Mouse (Mus musculus) CH12.LX (cell line): ENCODE data around the gene Otud7a. TPM values are rescaled to one million over a fixed set of nuclear protein-coding genes. Genes with fewer than 3 reads are reported as not detected.
"Not testable (repeated sequence)": the region's sequence is repeated elsewhere in the genome, so short reads cannot be mapped to it uniquely, and the experiment has no call there.

ENCODE experiments used
- DNase-seq: peaks from one replicate; pipeline ENCODE4 v3.0.0-alpha.2; 2013; ENCODE audit errors: extremely low read depth
- H3K27ac ChIP-seq: 2 replicates; pipeline ENCODE4 v1.5.1; 2012; ENCODE audit warnings: low read depth, mild to moderate bottlenecking, control low read depth, moderate library complexity; ENCODE audit not compliant: insufficient read depth
- H3K27me3 ChIP-seq: replicated peaks from 2 replicates; pipeline ENCODE3; 2012; ENCODE audit warnings: inconsistent platforms
- H3K36me3 ChIP-seq, 2 experiments: replicated peaks in 1 of 2; 2 replicates each; pipeline versions ENCODE3 to v1.6.1; 2012; ENCODE audit warnings: inconsistent platforms in 1 of 2, low read length in 1 of 2, mild to moderate bottlenecking in 1 of 2, mixed read lengths in 1 of 2, moderate library complexity in 1 of 2; ENCODE audit not compliant: control insufficient read depth in 1 of 2, insufficient read depth in 1 of 2
- H3K4me1 ChIP-seq, 2 experiments: 2 replicates each; pipeline ENCODE4 v1.6.1; 2012; ENCODE audit warnings: inconsistent platforms in 1 of 2, moderate library complexity in 1 of 2; ENCODE audit not compliant: insufficient read depth in 2 of 2, control insufficient read depth in 1 of 2
- H3K4me2 ChIP-seq: 2 replicates; pipeline ENCODE4 v1.6.1; 2012; ENCODE audit warnings: low read depth, mild to moderate bottlenecking, control low read depth; ENCODE audit not compliant: poor library complexity, insufficient read depth, severe bottlenecking
- H3K4me3 ChIP-seq, 3 experiments: fragments of 150-350 bp in 1 of 3; sonication (generic) in 1 of 3; replicated peaks in 1 of 3; 2 replicates each; pipeline versions ENCODE3 to v1.5.1; 2011 to 2012; ENCODE audit warnings: low read depth in 2 of 3, low read length in 2 of 3, mild to moderate bottlenecking in 2 of 3, moderate library complexity in 2 of 3, control low read depth in 1 of 3, improper control_type of control experiment in 1 of 3, inconsistent platforms in 1 of 3, mixed read lengths in 1 of 3; ENCODE audit not compliant: poor library complexity in 1 of 3
- H3K79me2 ChIP-seq: replicated peaks from 2 replicates; pipeline ENCODE4 v1.6.1; 2012; ENCODE audit warnings: mild to moderate bottlenecking, moderate library complexity; ENCODE audit not compliant: control insufficient read depth, poor library complexity, insufficient read depth, severe bottlenecking; ENCODE audit errors: extremely low read depth
- H3K9ac ChIP-seq: 2 replicates; pipeline ENCODE4 v1.6.1; 2012; ENCODE audit warnings: low read depth, mild to moderate bottlenecking, control low read depth, moderate library complexity; ENCODE audit not compliant: insufficient read depth
- H3K9me3 ChIP-seq: replicated peaks from 2 replicates; pipeline ENCODE3; 2012; ENCODE audit warnings: low read length, inconsistent platforms, mixed read lengths
- BHLHE40 ChIP-seq: IDR thresholded peaks from 2 replicates; pipeline ENCODE4 v1.6.1; 2011; ENCODE audit warnings: mild to moderate bottlenecking, low read depth, low read length, improper control_type of control experiment
- CHD2 ChIP-seq: IDR thresholded peaks from 2 replicates; pipeline ENCODE4 v1.6.1; 2011; ENCODE audit warnings: low read length, improper control_type of control experiment
- CTCF ChIP-seq, 2 experiments: IDR thresholded peaks in 1 of 2; conservative IDR thresholded peaks in 1 of 2; 2 replicates each; pipeline ENCODE4 v1.5.1; 2011 to 2012; ENCODE audit warnings: low read depth in 2 of 2, low read length in 2 of 2, improper control_type of control experiment in 1 of 2, inconsistent platforms in 1 of 2, mild to moderate bottlenecking in 1 of 2, moderate library complexity in 1 of 2
- E2F4 ChIP-seq: IDR thresholded peaks from 2 replicates; pipeline ENCODE4 v1.6.1; 2011; ENCODE audit warnings: low read depth, low read length, improper control_type of control experiment; ENCODE audit not compliant: insufficient replicate concordance
- HCFC1 ChIP-seq: IDR thresholded peaks from 2 replicates; pipeline ENCODE4 v1.6.1; 2012; ENCODE audit warnings: low read depth, mild to moderate bottlenecking, inconsistent platforms, low read length, improper control_type of control experiment
- IRF4 ChIP-seq: IDR thresholded peaks from 2 replicates; pipeline ENCODE4 v1.6.1; 2014; ENCODE audit warnings: low read depth, mild to moderate bottlenecking, inconsistent platforms, low read length, improper control_type of control experiment
- JUND ChIP-seq: conservative IDR thresholded peaks from 2 replicates; pipeline ENCODE4 v1.6.1; 2011; ENCODE audit warnings: low read depth, low read length, improper control_type of control experiment
- KAT2A ChIP-seq: IDR thresholded peaks from 2 replicates; pipeline ENCODE4 v1.6.1; 2012; ENCODE audit warnings: low read length, improper control_type of control experiment, inconsistent platforms; ENCODE audit not compliant: insufficient replicate concordance
- MAFK ChIP-seq: IDR thresholded peaks from 2 replicates; pipeline ENCODE4 v1.6.1; 2011; ENCODE audit warnings: low read length, improper control_type of control experiment; ENCODE audit not compliant: insufficient replicate concordance
- MYC ChIP-seq: IDR thresholded peaks from 2 replicates; pipeline ENCODE4 v1.6.1; 2011; ENCODE audit warnings: low read depth, mild to moderate bottlenecking, improper control_type of control experiment, low read length
- NRF1 ChIP-seq: IDR thresholded peaks from 2 replicates; pipeline ENCODE4 v1.6.1; 2014; ENCODE audit warnings: low read depth, mild to moderate bottlenecking, inconsistent platforms, low read length, improper control_type of control experiment, moderate library complexity
- POLR2AphosphoS2 ChIP-seq: IDR thresholded peaks from 2 replicates; pipeline ENCODE4 v1.6.1; 2011; ENCODE audit warnings: low read depth, low read length, improper control_type of control experiment
- RAD21 ChIP-seq: IDR thresholded peaks from 2 replicates; pipeline ENCODE4 v1.6.1; 2011; ENCODE audit warnings: low read depth, mild to moderate bottlenecking, low read length, improper control_type of control experiment, moderate library complexity
- RCOR1 ChIP-seq: conservative IDR thresholded peaks from 2 replicates; pipeline ENCODE4 v1.6.1; 2012; ENCODE audit warnings: low read depth, mild to moderate bottlenecking, inconsistent platforms, low read length, improper control_type of control experiment
- SIN3A ChIP-seq: IDR thresholded peaks from 2 replicates; pipeline ENCODE4 v1.6.1; 2012; ENCODE audit warnings: low read length, improper control_type of control experiment, inconsistent platforms
- SMC3 ChIP-seq: IDR thresholded peaks from 2 replicates; pipeline ENCODE4 v1.6.1; 2011; ENCODE audit warnings: low read depth, low read length, improper control_type of control experiment
- TBP ChIP-seq: conservative IDR thresholded peaks from 2 replicates; pipeline ENCODE4 v1.6.1; 2011; ENCODE audit warnings: low read depth, low read length, improper control_type of control experiment
- TCF12 ChIP-seq: IDR thresholded peaks from 2 replicates; pipeline ENCODE4 v1.6.1; 2014; ENCODE audit warnings: low read depth, mild to moderate bottlenecking, inconsistent platforms, low read length, improper control_type of control experiment
- USF1 ChIP-seq: IDR thresholded peaks from 2 replicates; pipeline ENCODE4 v1.6.1; 2014; ENCODE audit warnings: low read depth, mild to moderate bottlenecking, inconsistent platforms, low read length, improper control_type of control experiment
- USF2 ChIP-seq: conservative IDR thresholded peaks from 2 replicates; pipeline ENCODE4 v1.6.1; 2011; ENCODE audit warnings: low read depth, low read length, improper control_type of control experiment
- ZC3H11A ChIP-seq: IDR thresholded peaks from 2 replicates; pipeline ENCODE4 v1.6.1; 2012; ENCODE audit warnings: low read depth, mild to moderate bottlenecking, inconsistent platforms, low read length, improper control_type of control experiment
- ZKSCAN1 ChIP-seq: IDR thresholded peaks from 2 replicates; pipeline ENCODE4 v1.6.1; 2012; ENCODE audit warnings: low read depth, inconsistent platforms, low read length, improper control_type of control experiment, borderline replicate concordance
- ZMIZ1 ChIP-seq: IDR thresholded peaks from 2 replicates; pipeline ENCODE4 v1.6.1; 2012; ENCODE audit warnings: low read depth, mild to moderate bottlenecking, inconsistent platforms, low read length, improper control_type of control experiment
- ZNF384 ChIP-seq: IDR thresholded peaks from 2 replicates; pipeline ENCODE4 v1.6.1; 2012; ENCODE audit warnings: low read depth, low read length, improper control_type of control experiment, inconsistent platforms
- dilution Hi-C: fragments of 300-500 bp; cut with MboI; formaldehyde crosslinking; loops from 2 replicates; pipeline ENCODE4 v1.14.3; 2020; ENCODE audit warnings: low sequenced_read_pairs; ENCODE audit not compliant: extremely low pct_unique_long_range_greater_than_20kb, extremely low pct_ligation_motif_present
- in situ Hi-C: fragments of 300-500 bp; cut with MboI; formaldehyde crosslinking; loops from 3 replicates; pipeline ENCODE4 v1.14.3; 2019; ENCODE audit warnings: low sequenced_read_pairs, low pct_ligation_motif_present, low pct_unique_long_range_greater_than_20kb, mixed read lengths
- polyA plus RNA-seq: library from polyadenylated mRNA; unstranded; fragments of >175 nt; gene quantifications from 2 replicates; pipeline ENCODE4 v1.2.1, GENCODE M21; 2012; ENCODE audit warnings: low read depth; ENCODE audit not compliant: insufficient read length
- total RNA-seq, 2 experiments: library from RNA; depleted of rRNA; stranded (reverse); fragments of 300-350 nt in 1 of 2; fragments of >200 nt in 1 of 2; gene quantifications; 2 replicates each; pipeline ENCODE4 v1.2.3; 2012 to 2014

Otud7a gene
- total and polyA plus RNA-seq, 3 experiments, result not detected

DNA sequence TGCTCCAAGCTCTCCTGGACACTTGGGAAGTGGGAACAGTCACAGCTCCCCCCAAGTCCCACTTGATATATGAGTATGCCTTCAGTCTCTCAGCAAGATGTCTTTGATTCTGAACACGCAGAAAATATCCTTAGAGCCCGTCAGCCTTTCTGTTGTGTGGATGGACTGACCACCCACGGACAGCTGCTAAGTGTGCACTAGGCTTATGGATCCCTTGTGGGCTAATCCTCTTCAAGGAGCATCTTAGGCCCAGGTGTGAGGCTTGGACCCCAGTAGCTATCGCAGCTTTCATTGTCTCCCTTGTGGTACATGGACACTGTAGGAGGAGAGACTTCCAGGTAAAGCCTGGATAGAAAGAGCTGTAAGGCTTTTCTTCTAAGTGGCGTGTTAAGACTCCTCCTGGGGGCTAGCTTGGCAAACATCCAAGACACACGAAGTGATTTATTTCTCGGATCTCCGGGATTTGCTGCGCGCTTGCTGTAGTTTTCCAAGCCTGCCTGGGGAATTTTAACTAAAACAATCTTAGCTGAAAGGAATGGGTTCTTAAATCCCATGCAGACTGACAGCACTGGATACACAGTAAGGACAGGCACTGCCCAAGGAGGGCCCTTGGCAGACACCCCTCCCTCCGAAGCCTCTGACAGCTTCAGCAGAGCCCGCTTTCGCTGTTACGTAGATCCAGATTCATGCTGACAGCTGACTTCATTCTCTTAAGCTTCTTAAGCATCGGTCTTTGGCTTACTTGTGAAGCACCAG lies 223.6 kb downstream of the Otud7a start:
- dilution Hi-C loops, result no loop called here
- no peak for TF ChIP-seq POLR2AphosphoS2
- no peak for TF ChIP-seq ZMIZ1
- no peak for TF ChIP-seq MYC
- no peak for TF ChIP-seq TBP
- TF ChIP-seq NRF1, result no peak
- no peak for TF ChIP-seq ZC3H11A
- TF ChIP-seq JUND, result no peak
- no peak for TF ChIP-seq USF1
- TF ChIP-seq USF2, result no peak
- no peak for TF ChIP-seq IRF4
- TF ChIP-seq CTCF (conservative IDR thresholded peaks at IDR 0.05 in 1 of 2, IDR thresholded peaks at IDR 0.05 in 1 of 2; ENCODE audit: low read depth in 2 of 2, low read length in 2 of 2), result no peak
- no peak for TF ChIP-seq CHD2
- TF ChIP-seq ZKSCAN1, result no peak
- TF ChIP-seq BHLHE40, result no peak
- TF ChIP-seq E2F4, result no peak
- TF ChIP-seq RCOR1, result no peak

DNA sequence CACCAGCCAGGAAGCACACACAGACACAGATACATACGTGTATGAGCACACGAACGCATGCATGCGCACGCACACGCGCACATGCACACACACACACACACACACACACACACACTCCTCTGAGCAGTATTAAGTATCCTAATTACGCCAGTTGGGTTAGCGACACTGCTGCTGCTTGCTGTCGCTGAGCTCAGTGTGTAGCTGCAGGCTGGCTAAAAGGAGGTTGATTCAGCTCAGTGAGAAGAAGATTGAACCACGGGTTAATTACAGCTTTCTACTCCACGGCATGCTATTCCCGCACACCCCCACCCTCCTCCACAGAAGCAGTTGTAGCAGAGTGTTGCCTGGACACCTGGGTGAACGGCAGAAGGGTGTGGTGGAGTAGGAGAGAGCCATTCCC lies 224.4 kb downstream of the Otud7a start:
- H3K27me3 ChIP-seq, result peaks cover 39% of the 10 kb centered on the region
- H3K4me3 ChIP-seq, result no peak overlapping the region
- no peaks in the 10 kb centered on the region for H3K9me3 ChIP-seq
- H3K79me2 ChIP-seq, result no peaks in the 10 kb centered on the region
- no peak overlapping the region for H3K27ac ChIP-seq
- TF ChIP-seq CTCF (conservative IDR thresholded peaks at IDR 0.05 in 1 of 2, IDR thresholded peaks at IDR 0.05 in 1 of 2; ENCODE audit: low read depth in 2 of 2, low read length in 2 of 2), result no peak
- TF ChIP-seq RAD21, result no peak
- no peak for TF ChIP-seq CHD2
- TF ChIP-seq E2F4, result no peak
- no peak for TF ChIP-seq SIN3A
- no peak for TF ChIP-seq BHLHE40
- no peak for TF ChIP-seq ZNF384
- TF ChIP-seq TCF12, result no peak
- TF ChIP-seq MAFK, result no peak
- no peak for TF ChIP-seq KAT2A
- TF ChIP-seq HCFC1, result no peak
- no peak for TF ChIP-seq MYC
- TF ChIP-seq IRF4, result no peak
- TF ChIP-seq USF2, result no peak
- no peak for TF ChIP-seq NRF1
- TF ChIP-seq ZC3H11A, result no peak
- TF ChIP-seq POLR2AphosphoS2, result no peak
- no peak for TF ChIP-seq ZKSCAN1
- TF ChIP-seq SMC3, result no peak
- DNase-seq, result no peak
- H3K9ac ChIP-seq, result no peak overlapping the region
- peaks cover 2 to 6% of the 10 kb centered on the region in 2 experiments; a peak in 1 of 4 replicates for H3K4me1 ChIP-seq
- H3K36me3 ChIP-seq, result no peaks in the 10 kb centered on the region
- in situ Hi-C loops (loop anchor here (25.0 kb wide), 1 partner anchor 182 kb away; no protein-coding TSS in a partner anchor), dilution Hi-C loops (no loop called here)
- H3K4me2 ChIP-seq, result no peak overlapping the region

More for the DNA sequence above, 223.6 kb downstream of the Otud7a start:
- Histone ChIP-seq H3K4me2 (no peak overlapping the region), H3K36me3 (no peaks in the 10 kb centered on the region), H3K4me3 (no peak overlapping the region), H3K27me3 (peaks cover 31% of the 10 kb centered on the region), H3K4me1 (peaks cover 2 to 6% of the 10 kb centered on the region in 2 experiments; a peak in 1 of 4 replicates), H3K9ac (no peak overlapping the region), H3K27ac (no peak overlapping the region), H3K79me2 (no peaks in the 10 kb centered on the region), H3K9me3 (no peaks in the 10 kb centered on the region)
- in situ Hi-C loops, result loop anchor here (25.0 kb wide), 1 partner anchor 181 kb away; no protein-coding TSS in a partner anchor
- no peak for DNase-seq

DNA sequence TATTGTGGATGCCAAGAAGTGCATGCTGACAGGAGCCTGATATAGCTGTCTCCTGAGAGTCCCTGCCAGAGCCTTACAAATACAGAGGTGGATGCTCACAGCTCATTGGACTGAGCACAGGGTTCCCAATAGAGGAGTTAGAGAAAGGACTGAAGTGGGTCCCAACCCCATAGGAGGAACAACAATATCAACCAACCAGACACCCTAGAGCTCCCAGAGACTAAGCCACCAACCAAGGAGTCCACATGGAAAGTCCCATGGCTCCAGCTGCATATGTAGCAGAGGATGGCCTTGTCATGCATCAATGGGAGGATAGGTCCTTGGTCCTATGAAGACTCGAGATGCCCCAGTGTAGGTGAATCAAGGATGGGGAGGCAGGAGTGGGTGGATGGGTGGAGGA lies 226.4 kb downstream of the Otud7a start:
- in situ Hi-C loops, result loop anchor here (25.0 kb wide), 1 partner anchor 184 kb away; no protein-coding TSS in a partner anchor
- H3K4me1 ChIP-seq, DNase-seq, H3K36me3 ChIP-seq, H3K79me2 ChIP-seq, H3K4me3 ChIP-seq, dilution Hi-C loops, H3K4me2 ChIP-seq, H3K9ac ChIP-seq, H3K27ac ChIP-seq, H3K9me3 ChIP-seq: not testable (repeated sequence)
- peaks cover 37% of the 10 kb centered on the region for H3K27me3 ChIP-seq
